Mouse (Mus musculus) cerebellum, adult 11-12 months (tissue): ENCODE data around the gene Dffa.

Experiments used
- DNase-seq: peaks from one replicate; pipeline ENCODE4 v3.0.0; 2022

Gene Dffa

GRCm38 (mm10) chr4:149103875-149104561 lies at the start of gene Dffa:
Gene Dffa, plus strand, starts transcription at chr4:149104146.
- peak; percentile 90 for DNase-seq

DNA sequence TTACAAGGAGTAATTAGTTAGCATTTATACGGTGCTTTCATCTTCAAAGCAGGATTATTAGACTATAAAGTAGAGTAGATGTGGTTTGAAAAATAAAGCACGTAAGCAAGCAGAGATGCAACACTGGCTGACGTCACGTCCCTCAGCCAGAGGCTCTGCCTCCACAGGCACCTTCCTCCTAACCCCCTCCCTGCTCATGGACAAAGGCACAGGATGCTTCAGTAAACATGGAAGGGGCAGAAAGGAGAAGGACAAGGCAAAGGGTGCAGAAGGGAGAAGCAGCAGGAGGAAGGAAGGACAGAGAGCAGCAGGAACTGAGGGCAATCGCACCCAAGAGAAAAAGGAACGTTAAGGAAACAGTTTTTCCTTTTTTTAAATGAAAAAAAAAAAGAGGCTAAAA lies 48.1 kb upstream of the Dffa start:
- DNase-seq = no peak

- no peak for DNase-seq
Observed at GRCm38 (mm10) chr4:149056957-149057356, 47.0 kb upstream of the Dffa start.

GRCm38 (mm10) chr4:149057470-149057869 lies 46.5 kb upstream of the Dffa start:
- no peak for DNase-seq

DNA sequence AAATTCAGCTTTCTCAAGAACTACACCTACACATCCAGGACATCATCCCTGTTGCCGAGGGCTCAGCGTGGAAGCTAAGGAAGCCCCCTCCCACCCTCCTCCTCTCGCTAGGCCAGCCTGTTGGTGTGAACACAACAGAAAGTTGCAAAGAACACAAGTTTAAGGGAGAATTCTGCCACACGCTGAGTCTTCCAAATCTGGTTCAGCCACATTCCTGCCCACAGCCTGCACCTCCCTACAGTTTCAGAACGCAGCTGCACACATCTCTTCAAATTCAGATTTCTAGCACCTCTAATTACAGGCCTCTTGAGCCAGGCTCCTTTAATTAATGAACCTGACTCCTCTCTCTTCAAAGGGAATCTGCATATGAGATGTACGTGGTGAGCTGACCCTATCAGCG lies 45.6 kb upstream of the Dffa start:
- DNase-seq = no peak

- no peak for DNase-seq
Observed at GRCm38 (mm10) chr4:149059713-149060112, 44.2 kb upstream of the Dffa start.

GRCm38 (mm10) chr4:149060621-149061431 lies 43.1 kb upstream of the Dffa start:
- no peak for DNase-seq

DNA sequence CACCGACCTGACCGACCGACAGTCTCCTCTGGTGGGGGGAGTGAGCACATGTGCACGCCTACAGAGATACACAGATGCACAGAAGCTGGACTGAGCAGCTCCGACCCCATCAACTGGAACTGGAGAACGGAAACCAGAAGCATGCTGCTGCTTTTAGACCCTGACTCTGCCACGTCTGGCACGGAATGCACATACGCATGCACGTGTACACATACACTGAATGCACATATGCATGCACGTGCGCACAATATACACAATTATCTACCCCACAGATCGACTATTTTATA lies 42.6 kb upstream of the Dffa start:
- DNase-seq = no peak

DNA sequence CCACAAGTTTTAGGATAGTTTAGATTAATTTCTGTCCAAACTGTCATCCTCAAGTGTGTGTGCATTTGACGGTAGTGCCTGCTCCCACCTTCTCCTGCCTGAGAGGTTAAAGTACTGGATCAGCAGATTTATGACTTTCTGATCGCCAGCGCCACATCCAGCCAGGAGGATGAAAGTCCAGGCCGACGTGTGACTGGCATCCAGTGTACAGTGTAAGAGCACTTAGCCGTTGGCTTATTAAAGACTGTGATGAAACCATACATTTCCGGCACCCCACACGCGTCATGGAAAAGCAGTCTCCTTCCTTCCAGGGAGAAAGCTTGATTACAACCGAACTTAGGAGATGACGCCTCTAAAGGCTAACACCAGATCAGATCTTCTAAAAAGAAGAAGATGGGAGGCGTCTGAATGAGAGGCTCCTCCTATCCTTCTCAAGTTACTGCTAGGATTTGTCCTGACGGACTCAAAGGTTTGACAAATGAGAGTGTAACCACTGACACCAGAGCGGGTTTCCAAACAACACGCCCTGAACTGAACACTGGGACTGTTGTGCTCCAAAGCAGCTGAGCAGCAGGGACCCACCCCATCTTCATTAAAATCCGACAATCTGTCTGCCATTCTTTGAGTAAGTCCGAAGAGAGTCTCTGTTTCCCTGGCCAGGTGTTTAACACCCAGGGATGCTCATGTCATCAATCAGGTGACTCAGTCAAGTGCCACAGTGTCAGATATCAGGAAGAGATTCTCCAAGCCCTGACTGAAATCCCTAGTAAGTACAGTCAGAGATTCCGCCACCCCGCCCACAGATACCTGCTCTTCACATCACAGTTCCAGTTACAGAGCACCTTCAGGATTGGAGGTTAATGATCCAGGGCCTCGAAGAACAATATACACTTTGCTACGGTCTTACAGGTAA lies 41.3 kb upstream of the Dffa start:
- no peak for DNase-seq

- DNase-seq = no peak
Observed at GRCm38 (mm10) chr4:149064061-149064854, 39.7 kb upstream of the Dffa start.

DNA sequence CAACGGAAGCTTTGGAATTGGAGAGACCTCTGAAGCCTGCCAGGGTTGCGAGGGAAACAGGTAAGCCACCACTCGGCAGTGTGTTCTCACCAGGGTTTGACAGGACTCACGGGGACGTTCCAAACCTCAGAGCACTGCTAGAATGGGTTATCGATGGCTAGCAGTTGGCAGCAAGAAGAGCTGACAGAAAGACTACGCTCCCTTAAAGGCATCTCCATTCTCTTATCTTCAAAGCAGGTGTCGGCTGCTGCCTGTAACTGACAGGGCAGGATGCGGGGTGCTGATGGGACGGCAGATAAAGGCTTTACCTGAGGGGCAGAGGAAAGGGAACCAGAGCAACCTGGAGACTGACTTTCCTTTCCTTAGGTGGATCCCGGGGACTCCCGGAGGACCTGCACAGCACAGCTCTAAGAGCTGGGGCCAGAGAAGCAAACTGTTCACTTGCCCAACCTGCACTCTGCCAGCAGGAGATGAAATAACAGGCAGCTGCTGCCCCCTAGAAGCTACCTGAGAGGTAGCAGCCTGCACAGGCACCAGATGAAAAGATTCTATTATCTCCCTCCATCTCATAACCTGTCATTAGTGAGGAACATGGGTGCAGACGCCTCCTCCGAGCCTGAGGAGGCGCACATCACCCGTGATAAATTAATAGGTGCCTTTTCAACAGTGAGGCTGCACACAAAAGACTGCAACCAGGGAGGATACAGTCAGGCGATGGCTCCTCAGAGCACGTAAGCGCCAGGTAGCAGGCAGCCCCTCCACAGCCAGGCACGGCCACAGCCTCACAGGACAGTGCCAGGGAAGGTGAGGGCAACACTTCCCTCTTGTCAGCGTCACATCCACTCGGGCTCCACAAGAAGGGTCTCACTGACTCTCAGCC lies 37.0 kb upstream of the Dffa start:
- peak; percentile 34 for DNase-seq

DNA sequence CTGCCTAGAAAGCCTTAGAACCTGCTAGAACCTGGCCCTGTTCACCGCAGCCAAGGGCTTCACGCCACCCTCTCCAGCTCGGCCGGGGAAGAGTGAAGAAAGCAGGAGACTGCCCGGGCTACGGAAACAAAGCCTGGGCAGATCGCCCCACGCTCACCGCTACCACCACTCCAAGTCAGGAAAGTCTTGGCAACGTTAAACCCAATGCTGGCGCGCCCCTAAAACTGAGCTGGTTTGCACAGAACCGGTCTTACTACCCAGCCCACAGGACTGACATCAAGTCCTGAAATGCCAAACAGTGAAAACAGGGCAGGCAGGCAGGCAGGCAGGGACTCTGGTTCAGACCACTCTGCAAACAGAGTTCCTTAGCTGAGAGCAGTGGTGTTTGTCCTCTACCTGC lies 28.9 kb upstream of the Dffa start:
- DNase-seq = no peak

DNA sequence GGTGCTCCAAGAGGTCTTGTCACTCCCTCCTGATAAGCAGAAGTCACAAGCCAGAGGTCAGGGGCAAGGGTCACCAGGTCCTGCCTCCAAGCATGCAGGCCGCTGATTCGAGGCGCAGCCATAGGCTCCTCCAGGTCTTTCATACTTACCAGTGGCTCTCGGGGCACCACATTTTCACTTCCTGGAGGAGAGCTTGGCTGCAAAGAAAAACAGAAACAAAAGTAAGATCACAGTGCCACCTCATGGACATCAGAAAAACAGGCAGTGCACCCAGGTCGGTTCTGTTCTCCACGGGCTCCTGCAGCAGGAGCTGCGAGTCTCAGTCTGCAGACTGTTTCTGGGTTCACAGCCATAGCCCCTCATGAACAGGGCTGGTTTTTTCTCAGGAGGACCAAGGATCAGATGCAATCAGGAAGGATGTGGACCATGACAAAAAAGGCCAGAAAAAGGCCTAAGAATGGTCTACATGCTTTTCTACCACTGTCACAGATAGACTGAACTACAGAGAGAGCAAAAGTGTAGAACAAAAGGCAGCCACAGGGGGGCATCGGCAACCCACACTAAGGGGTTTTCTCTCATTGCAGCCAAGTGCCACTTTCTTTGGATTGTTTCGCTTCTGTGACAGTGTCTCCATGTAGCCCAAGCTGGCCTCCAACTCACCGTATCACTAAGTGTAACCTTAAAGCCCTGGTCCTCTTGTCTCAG lies 27.9 kb upstream of the Dffa start:
- peak; percentile 46 for DNase-seq

DNA sequence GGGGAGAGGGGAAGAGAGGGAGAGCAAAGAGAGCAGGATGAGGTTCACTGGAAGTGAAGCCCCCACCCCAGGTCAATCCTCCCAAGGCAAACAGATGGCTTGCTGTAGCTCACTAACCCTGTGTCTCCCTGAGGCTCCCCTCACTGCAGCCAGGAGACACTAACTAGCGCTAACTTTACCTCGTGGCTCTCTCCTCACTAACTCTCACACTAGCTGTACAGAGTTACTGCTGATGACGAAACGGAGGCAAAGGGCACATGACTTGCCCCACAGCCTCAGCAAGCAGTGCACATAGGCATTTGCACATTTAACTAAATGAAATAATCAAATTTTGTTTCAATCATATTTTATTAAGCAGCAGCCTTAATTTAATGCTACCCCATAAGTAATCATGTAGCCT lies 25.7 kb upstream of the Dffa start:
- DNase-seq = no peak

DNA sequence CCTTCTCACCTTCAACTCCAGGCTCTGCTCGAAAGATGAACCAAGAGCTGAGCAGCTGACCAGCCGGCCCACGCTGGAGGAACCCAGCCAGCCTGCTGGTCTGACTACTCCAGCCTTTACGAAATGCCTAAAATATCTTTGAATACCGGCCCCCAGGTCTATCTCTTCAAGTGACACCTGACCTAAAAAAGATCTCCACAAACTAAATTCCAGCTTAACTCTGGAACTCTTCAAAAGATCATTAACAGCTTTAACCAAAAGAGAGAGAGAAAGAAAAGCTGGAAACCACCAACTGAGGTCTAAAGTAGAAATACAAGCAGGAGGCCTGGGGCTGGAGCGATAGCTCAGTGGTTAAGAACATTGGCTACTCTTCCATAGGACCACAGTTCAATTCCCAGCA lies 24.3 kb upstream of the Dffa start:
- DNase-seq = no peak

GRCm38 (mm10) chr4:149080111-149080510 lies 23.8 kb upstream of the Dffa start:
- no peak for DNase-seq

DNA sequence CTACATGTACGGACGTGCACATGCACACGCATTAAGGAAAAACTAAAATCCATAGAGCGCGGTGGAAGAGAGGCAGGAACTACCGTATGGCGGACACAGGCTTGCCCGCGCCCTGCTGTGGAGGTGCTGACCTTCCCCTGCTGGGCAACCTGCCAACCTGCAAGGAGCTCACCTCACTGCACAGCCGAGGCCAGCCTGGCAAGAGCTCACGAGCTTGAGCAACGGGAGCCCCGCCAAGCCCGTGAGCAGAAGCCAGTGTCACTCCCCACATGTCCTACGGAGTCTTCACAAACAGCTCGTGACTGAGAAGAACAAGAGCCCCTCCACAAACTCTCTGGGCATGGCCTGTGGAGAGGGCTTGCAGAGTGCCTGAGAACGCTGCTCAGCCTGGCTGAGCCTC lies 22.4 kb upstream of the Dffa start:
- peak; percentile 90 for DNase-seq

DNA sequence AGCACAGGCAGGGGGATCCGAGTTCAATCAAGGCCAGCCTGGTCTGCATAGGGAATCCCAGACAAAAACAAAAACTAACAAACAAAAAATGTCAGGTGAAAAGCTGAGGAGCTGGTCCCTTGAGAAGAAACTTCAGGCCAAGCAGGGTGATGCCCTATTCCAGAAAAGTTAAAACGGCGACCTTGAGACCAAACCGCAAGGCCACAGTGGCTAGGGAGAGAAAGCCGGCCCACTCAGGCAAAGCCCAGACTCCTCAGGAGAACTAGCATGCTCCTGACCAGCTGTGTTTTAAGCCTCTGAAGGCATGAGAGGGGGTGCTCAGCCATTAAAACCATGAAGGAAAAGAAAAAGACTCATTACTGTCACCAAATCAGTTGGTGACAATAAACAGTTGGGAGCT lies 18.6 kb upstream of the Dffa start:
- DNase-seq = no peak

- DNase-seq = no peak
Observed at GRCm38 (mm10) chr4:149091364-149091763, 12.6 kb upstream of the Dffa start.

DNA sequence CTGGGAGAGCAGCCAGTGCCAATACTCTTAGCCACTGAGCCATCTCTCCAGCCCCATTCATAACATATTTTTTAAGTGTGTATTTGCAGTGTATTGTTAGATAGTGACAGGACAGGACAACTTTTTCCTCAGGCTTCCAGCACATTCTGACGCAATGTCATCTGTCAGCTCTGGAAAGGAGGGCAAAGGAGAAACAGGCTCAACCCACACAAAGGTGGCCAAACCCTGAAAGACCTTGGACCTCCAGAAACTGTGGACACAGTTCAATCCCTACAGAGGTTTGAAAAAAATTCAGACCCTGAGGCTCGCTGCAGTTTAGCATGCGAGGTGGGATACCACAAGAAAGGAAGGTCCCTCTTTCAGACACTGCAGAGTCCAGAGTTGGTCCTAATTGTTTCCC lies 6.0 kb upstream of the Dffa start:
- DNase-seq = no peak

- DNase-seq = no peak
Observed at GRCm38 (mm10) chr4:149098571-149098970, 5.4 kb upstream of the Dffa start.
